Mouse (Mus musculus): Measurements from ENCODE around the gene Hmgcl.
"Not testable (repeated sequence)": the region's sequence is repeated elsewhere in the genome, so short reads cannot be mapped to it uniquely, and the experiment has no call there.

Hmgcl gene

DNA sequence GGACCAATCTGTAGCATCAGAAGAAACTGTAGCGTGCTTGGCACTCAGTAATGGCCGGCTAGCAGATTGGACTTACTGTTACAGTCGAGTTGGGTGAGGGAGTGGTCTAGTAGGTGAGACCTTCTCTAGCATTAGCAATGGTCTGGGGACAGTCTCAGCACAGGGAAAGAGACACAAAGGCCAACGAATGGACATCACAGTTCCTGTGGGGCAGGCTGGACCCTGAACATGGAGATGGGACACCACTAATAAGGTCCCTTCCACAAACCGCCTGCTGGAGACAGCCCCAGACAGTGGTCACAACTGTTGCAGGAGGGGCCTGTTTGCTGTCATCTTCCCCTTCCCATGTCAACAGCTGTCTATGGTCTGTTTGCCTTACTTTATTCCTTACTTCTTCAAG is 15.5 kb downstream of the Hmgcl start:
- DNase-seq (ENCODE audit: low spot score), result no peak

DNA sequence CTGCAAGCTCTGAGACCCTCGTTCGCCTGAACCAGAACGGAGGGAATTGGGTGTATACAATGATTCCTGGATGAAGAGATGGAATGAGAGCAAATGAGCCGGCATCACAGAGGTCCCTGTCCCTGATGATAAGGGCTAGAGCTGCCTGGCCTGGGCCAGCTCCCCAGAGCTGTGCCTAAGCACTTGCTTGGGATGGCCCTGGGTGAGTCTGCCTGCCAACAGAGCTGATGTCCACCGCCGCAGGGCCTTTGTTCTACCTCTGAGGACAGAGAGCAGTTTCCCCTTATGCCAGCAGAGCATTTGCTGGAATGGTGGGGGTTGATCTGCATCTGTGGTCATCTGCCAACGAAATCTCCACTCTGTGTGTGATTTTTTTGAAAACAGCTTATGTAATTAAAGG is 15.9 kb downstream of the Hmgcl start:
- DNase-seq (ENCODE audit: low spot score), result no peak

DNA sequence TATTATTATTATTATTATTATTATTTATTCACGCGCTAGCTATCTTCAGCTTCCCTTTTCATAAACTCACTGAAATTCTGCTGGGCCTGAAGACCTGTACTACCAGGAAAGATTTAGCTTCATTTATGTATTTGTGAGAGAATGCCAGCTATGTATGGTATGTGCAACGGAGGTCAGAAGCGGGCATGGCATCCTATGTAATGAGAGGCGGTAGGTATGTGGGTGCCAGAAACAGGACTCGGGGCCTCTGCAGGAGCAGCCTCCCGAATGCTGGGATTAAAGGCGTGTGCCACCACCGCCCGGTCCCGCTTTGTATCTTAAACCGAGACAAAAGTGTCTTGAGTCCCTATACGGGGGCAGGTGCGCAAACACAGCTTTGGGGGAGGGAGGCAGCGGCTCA is 16.7 kb downstream of the Hmgcl start:
- no peak for DNase-seq (ENCODE audit: low spot score)

DNA sequence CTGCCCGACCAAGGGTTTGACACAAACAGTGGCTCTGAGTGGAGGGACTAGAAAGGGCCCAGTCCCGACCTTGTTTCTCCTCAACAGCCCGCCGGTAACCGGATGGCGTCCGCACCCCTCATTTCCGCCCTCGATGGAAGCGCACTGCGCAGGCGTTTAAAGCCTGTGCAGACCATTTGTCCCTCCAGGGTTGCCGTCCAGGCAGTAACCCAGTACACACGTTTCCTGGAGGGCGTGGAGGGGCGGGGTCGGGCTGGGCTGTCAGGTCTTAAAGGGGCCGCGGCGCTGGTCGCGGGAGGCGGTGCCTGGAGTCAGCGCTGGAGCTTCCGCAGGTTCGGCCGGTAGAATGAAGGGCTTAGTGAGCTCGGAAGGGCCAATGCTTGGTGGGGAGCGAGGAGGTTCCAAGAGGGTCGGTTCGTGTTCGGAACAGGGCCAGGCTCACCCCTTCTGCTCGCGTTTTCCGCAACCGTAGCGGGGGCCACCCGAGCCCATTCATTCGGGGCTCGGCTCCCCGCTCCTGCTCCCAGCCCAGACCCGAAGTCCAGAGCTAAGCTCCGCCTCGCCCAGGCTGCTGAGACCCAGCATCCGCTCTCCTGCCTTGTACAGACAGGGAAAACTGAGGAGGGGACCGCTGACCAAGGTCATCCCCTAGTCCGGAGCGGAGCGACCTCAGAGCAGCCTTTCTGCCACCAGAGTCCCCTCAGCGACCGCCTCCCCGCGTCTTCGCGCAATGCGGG is 17.4 kb downstream of the Hmgcl start, which contains the start of gene Gale:
Gale (plus strand) TSS at position 271 of the 737 bp plus-strand sequence.
- peak; percentile 83 for DNase-seq (ENCODE audit: low spot score)

DNA sequence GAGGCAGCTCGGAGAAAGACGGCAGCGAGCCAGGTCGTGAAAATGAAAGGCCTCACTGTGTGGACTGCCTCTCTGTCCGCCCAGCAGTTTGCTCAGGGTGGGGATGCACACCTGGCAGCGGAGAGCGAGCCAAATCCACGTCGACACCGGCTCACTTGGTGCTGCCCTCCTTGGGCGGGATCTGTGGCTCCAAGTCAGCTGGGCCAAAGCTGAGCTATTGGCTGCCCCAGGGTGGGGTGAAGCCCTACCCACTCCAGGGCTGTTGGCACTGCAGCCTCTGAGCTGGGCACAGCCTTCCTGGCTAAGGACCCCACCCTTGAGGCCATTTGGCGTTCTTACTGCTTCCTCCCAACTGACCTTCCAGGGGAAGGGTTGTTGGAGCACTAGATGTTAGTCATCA is 18.2 kb downstream of the Hmgcl start:
- peak; percentile 46 for DNase-seq (ENCODE audit: low spot score)

DNA sequence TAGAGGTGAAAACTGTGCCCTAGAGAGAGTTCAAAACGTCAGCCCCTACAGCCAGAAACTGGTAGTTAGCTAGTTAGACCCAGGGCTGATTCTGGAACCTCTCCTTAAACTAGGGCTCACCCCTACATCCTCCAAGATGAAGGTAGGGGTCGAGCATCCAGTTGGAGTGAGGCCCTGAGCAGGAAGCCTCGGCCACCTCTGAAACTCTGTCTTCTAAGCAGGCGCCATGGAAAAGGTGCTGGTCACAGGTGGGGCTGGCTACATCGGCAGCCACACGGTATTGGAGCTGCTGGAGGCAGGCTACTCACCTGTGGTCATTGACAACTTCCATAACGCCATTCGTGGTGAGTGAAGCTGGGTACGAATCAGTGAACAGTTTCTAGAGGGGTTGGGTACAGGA is 18.9 kb downstream of the Hmgcl start:
- DNase-seq (ENCODE audit: low spot score), result no peak

DNA sequence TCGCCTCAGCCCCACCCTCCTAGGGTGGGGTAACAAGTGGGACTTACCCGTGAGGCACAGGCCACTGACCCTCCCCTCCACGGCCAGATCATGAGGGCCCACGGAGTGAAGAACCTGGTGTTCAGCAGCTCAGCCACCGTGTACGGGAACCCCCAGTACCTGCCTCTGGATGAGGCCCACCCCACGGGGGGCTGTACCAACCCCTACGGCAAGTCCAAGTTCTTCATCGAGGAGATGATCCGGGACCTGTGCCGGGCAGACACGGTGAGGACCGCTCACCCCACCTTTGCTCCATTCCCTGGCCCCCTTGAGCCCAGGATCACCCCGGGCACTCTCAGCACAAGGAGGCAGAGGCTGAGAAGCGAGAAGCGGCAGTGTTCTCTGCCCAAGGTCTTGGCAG is 20.0 kb downstream of the Hmgcl start:
- DNase-seq (ENCODE audit: low spot score), result no peak

DNA sequence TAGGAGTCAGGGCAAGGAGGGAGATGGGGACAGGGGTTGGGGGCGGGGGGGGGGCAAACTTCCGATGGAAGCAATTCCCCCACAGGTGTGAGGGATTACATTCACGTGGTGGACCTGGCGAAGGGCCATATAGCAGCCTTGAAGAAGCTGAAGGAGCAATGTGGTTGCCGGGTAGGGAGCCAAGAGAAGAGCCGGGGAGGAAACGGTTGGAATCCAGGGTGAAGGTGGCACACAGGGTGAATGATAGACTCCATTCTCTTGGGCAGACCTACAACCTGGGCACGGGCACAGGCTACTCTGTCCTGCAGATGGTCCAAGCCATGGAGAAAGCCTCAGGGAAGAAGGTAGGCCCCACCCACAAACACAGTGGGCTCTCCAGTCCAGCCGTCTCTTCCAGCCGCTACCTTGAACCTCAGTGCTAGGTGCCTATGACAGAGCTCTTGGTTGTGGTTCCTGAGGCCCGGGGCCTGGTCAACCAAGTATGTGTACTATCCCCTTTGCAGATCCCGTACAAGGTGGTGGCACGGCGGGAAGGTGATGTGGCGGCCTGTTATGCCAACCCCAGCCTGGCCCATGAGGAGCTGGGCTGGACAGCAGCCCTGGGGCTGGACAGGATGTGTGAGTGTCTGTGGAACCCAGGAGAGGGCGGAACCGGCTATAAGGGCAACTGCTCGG is 21.0 kb downstream of the Hmgcl start:
- no peak for DNase-seq (ENCODE audit: low spot score)

DNA sequence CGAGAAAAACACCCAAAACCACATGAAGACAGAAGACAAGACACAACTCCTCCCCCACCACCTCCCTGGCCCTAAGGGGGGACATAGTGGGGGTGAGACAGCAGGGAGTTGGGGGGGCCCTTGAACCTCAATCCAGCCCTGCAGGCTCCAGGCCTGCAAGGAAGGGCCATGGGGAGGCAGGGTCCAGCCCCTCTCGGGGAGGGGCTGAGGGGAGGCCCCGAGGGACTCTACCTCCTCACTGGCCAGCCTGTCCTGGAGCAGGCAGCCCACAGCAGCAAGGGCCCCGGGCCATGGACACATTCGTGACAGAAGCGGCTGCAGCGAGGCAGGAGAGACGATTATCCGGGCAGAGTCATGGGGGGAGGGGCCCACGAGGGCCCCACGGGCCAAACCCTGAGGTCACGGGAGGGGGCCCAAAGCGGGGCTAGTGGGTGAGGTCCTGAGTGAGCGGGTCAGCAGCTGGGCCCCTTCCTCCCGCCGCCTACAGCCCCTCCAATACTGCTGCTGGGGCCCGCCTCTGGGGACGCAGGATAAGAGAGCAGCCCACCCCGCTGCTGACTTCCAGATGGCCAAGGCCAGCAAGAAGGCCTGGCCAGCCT is 22.1 kb downstream of the Hmgcl start:
- DNase-seq (ENCODE audit: low spot score), result no peak

DNA sequence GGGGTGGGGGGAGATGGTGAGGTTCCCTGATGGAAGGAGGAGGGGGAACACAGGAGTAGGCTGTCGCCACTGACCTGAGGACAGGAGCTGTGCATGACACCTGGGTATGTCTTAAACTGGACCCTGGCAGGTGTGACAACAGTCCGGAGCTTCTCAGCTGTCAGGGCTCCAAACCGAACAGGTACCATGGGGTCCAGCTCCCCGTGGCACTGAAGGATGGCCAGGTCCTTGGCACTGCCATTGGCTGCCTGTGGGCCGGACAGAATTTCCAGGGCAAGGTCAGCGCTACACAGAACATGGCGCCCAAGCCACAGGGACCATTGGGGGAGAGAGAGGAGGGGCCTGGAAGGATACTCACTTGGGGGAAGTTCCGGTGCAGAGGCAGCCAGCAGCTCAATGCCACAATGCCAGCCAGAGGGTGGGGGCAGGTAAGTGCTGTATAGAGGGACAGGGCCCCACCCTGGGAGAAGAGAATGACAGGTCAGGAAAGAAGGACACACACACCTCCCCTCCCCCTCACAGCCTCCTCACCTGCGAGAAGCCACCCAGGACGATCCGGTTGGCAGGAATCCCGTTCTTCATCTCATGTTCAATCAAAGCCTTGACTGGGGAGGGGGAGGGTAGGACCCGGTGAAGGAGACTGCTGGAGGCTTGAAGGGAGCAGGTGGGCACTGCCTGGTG is 23.0 kb downstream of the Hmgcl start:
- no peak for DNase-seq (ENCODE audit: low spot score)

DNA sequence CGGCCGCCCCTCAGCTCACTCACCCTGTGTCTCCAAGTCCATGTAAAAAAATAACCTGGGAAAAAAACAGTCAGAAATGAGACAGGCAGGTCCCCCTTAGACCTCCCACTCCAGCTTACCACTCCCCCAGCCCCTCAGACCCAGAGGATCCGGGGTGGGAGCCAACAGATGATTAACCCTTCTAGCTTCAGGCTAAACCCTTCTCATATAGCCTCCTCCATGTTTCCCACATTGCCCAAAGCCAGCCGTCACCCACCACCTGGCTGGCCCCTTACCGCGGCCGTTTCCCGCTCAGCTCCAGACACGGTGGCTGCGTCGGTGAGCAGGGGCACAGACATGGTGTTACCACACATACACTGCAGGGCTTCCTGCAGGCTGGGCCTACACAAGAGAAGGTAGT is 24.3 kb downstream of the Hmgcl start:
- DNase-seq (ENCODE audit: low spot score), result no peak

DNA sequence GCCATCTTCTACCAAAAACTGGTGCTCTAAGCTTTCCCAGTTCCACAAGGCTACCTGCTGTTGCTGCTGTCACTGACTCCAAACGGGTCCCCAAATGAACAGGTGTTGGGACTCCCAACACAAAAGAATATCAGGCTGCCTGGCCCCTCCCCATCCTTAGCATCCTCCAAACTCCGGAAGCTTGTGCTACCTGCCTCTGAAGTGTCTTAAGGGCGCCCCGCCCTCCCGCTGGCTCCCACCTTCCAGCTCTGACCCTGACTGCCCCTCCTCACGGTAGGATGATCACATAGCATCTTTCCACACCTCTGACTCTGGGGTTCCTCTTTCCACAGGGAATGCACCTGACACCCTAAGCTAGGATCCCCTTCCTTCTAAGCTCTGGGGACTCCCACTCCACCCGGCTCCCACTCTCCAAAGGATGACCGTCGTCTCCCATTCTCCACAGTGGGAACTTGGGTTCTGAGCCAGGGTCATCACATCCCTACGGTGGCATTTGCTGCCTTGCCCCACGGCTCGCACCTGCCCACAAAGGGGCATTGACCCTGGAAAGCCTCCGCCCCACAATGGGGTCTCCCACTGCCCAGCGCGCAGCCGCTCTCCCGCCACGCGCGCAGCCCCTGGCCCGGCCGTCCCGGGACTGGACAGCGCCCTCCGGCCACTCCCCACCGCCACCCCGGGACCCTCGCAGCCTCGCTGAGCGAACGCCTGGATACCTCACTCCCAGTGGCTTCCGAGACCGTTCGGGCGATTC is 25.7 kb downstream of the Hmgcl start:
- peak; percentile 7 for DNase-seq (ENCODE audit: low spot score)

DNA sequence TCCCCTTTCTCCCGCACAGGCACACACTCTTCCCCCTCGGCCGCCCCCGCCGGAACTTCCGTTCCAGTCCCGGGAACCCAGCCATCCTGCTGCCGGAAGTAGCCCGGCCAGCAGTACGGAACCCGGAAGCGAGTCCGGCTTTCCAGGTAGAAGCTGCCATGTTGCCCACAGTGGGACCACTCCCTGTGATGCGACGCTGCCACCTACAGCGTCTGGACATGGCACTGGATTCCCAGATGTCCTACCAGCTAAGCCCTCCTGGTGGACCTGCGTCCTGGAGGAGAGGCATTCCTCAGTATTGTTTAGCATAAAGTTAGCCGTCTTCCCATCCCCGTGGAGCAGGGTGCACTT is 26.3 kb downstream of the Hmgcl start, which contains the start of gene Lypla2:
Lypla2 (minus strand) TSS at position 71 of the 351 bp plus-strand sequence.
- DNase-seq (ENCODE audit: low spot score), result peak; percentile 43

DNA sequence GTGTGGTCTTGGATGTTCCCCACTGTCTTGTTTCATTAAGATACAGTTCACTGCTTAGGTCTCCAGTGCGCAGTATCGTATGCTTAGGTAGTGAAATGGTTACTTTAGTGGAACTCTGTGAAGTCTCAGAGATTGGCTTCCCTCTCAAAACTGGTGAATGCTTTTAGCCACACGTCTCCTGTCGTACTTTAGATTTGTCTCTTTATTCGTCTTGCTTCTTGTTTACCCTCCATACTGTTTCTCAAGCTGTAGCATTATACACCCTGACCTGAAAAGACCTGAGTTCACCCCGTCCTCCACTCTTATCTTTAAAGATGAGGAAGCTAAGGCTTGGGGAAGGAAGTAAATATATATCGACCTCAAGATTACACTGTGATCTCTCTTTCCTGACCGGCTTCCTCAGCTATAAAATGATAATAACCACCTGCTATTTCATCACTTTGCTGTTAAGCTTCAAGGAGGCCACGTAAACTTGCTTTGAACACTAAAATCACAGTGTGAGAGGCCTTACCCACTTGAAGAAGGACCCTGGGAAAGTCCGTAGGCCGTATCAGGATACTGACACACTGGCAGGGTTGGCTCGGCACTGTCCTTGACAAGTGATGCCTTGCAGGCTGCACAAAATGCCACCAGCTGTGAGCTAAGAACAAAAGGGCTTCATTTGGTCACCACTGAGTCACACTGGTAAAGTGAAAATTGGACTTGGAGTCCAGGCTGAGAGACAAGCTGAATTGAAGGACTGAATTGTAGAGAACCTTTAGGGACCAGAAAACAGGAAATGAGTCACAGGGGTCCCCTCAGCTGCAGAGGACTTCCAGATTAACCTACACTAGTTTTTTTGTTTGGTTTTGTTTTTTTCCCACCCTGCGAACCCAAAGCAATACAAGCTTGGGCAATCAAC is 26.9 kb downstream of the Hmgcl start:
- DNase-seq (ENCODE audit: low spot score), result peak; percentile 0

DNA sequence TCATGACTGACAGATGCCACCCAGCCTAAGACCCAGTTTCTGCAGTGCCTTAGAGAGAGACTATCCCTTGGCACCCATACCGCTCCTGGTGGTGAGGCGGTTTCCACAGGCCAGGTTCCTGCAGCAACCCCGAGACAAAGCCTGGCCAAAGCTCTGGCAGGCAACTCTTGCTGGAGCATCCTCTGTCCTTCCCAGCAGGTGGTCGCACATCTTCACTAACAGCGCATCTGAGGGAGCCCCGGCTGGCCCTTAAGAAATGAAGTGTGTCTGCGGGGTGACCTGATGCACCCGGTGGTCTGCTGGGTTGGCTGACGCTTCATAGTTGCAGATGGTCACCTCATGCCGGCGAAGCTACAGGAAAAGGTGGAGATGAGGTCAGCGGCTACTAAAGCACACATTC is 29.9 kb downstream of the Hmgcl start:
- DNase-seq (ENCODE audit: low spot score), result no peak

DNA sequence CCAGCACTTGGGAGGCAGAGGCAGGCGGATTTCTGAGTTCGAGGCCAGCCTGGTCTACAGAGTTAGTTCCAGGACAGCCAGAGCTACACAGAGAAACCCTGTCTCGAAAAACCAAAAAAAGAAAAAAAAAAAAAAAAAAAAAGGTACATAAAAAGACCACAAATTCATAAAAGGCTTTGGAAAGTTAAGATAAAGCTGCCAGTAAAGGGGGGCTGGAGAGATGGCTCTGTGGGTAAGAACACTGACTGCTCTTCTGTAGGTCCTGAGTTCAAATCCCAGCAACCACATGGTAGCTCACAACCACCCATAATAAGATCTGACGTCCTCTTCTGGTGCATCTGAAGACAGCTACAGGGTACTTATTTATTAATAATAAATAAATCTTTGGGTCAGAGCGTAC is 34.0 kb downstream of the Hmgcl start:
- not testable (repeated sequence) for DNase-seq (ENCODE audit: low spot score)

DNA sequence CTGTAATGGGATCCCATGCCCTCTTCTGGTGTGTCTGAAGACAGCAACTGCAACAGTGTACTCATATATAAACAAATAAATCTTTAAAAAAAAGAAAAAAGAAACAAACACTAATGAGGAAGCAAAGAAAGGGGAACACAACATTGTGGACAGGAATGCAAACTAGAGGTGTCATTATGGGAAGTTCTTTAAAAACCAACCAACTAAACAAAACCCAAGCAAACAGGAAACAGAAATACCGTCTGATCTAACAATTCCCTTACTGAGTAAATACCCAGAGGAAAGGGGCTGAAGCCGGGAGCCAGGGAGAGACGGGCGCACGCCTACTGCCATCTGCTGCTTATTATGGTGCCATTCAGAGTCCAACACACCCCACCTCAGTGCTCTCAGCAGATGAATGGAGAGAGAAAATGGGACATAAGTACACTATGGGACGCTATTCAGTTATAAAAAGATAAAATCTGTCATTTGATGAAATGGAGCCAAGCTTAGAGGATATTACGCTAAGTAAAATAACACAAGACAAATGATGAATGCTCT is 35.3 kb downstream of the Hmgcl start:
- DNase-seq (ENCODE audit: low spot score), result no peak

DNA sequence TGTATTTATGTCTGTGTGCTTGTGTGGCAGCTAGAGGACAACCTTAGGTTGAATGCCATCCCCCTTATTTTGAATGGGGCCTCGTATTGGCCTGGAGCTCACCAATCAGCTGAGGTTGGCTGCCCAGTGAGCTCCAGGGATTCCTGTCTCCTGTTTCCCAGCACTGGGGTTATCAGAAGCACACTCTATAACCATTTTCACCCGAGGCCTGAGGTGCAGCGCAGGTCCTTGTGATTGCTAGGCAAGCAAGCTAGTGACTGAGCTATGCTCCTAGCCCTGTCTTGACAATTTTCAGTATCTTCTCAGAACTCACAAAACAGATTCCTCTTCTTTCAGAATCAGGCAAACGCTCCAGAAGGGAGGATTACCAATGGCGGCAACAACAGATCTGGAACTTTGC is 38.3 kb downstream of the Hmgcl start:
- DNase-seq (ENCODE audit: low spot score), result peak; percentile 3

DNA sequence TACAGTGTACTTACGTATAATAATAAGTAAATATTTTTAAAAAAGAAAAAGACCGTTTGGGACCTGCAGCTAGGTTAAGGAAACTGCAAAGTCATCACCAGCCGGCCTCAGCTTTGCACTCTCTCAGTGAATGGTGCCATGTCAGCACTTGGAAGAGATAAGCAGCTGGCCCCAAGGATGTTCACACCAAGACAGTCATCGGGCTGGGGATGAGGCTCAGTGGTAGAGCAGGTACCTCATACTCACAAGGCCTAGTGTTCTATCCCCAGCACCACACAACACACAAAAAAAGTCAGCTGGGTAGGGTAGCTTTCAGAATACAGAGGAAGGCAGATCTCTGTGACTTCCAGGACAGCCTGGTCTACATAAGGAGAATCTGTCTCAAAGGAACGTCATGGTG is 38.9 kb downstream of the Hmgcl start:
- DNase-seq (ENCODE audit: low spot score), result peak; percentile 68

DNA sequence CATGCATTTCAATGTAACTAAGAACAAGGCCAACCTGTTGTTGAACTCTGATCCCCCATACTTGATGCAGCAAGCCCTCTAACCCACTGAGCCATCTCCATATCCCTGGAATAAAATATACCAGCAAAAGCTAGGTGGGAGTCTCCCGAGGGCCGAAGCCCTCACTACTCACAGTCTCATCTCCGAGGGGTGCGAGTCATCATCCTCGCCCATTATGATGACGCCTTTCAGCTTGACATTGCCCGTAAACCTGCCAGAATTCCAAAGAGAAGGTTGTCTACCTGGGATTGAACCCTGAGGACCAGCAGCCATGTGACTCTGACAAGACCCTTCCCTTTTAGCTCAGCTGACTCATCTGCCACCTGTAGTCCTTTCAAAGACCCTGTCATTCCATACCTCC is 39.5 kb downstream of the Hmgcl start:
- DNase-seq (ENCODE audit: low spot score), result no peak

Measured in spleen, adult 12 weeks (tissue).